Mouse (Mus musculus) forebrain, embryonic 14.5 days (tissue): ENCODE measurements around the gene Nup160. TPM values are rescaled to one million over a fixed set of nuclear protein-coding genes. Genes with fewer than 3 reads are reported as not detected.
A peak's percentile ranks its signal among the peaks of the same experiment; 100 is the strongest.

Experiments used
- ATAC-seq: fragments of 200-750 bp; cut with Nextera tagmentation; 2 replicates; pipeline ENCODE4 v1.8.0; 2017; ENCODE audit warnings: mild to moderate bottlenecking, moderate library complexity
- DNase-seq: peaks from one replicate; pipeline ENCODE4 v3.0.0-alpha.2; 2015; ENCODE audit warnings: low spot score
- H3K27ac ChIP-seq: fragments of 300-500 bp; sonication (generic); 2 replicates; pipeline ENCODE4 v1.5.1; 2014; ENCODE audit warnings: low read depth, mild to moderate bottlenecking, control low read depth, low read length, moderate library complexity
- H3K27me3 ChIP-seq: fragments of 300-500 bp; sonication (generic); replicated peaks from 2 replicates; pipeline ENCODE4 v1.6.1; 2014; ENCODE audit warnings: low read length, control low read depth, mixed read lengths; ENCODE audit not compliant: control insufficient read depth, insufficient read depth
- H3K36me3 ChIP-seq: fragments of 300-500 bp; sonication (generic); 2 replicates; pipeline ENCODE4 v1.6.1; 2014; ENCODE audit warnings: low read length, control low read depth; ENCODE audit not compliant: control insufficient read depth, insufficient read depth
- H3K4me1 ChIP-seq: fragments of 300-500 bp; sonication (generic); 2 replicates; pipeline ENCODE4 v1.6.1; 2014; ENCODE audit warnings: antibody characterized with exemption, low read length, control low read depth; ENCODE audit not compliant: control insufficient read depth, insufficient read depth
- H3K4me2 ChIP-seq: fragments of 300-500 bp; sonication (generic); 2 replicates; pipeline ENCODE4 v1.6.1; 2014; ENCODE audit warnings: mild to moderate bottlenecking, control low read depth, low read length
- H3K4me3 ChIP-seq: fragments of 300-500 bp; sonication (generic); 2 replicates; pipeline ENCODE4 v1.5.1; 2014; ENCODE audit warnings: low read depth, low read length, control low read depth
- H3K9ac ChIP-seq: fragments of 300-500 bp; sonication (generic); 2 replicates; pipeline ENCODE4 v1.6.1; 2014; ENCODE audit warnings: mild to moderate bottlenecking, low read length, control low read depth, moderate library complexity
- H3K9me3 ChIP-seq: fragments of 300-500 bp; sonication (generic); replicated peaks from 2 replicates; pipeline ENCODE4 v1.6.1; 2016; ENCODE audit warnings: low read length, control low read depth, mixed read lengths; ENCODE audit not compliant: control insufficient read depth
- WGBS: fragments of 180-500 bp; shearing (Covaris S2); extraction: QIAGEN DNeasy Blood & Tissue Kit; methylation state at CpG from one replicate; pipeline ENCODE4 v1.1.7; 2014; 5-methylcytosine and 5-hydroxymethylcytosine counted together
- polyA plus RNA-seq: library from polyadenylated mRNA; unstranded; fragments of >200 nt; fragmentation: Nextera tagmentation; extraction: Ambion mirVana; gene quantifications from 2 replicates; pipeline ENCODE4 v1.2.1, GENCODE M21; 2014

Gene Nup160
- polyA plus RNA-seq, 1 experiment from 2014 or later: 31.0 TPM

- Histone ChIP-seq H3K9me3 (no peaks in the 10 kb centered on the region), H3K27ac (no peak overlapping the region), H3K4me1 (peaks cover 16% of the 10 kb centered on the region), H3K27me3 (no peaks in the 10 kb centered on the region), H3K4me3 (peak overlapping the region; percentile 95), H3K36me3 (peaks cover 33% of the 10 kb centered on the region), H3K9ac (peak overlapping the region; percentile 98), H3K4me2 (peak overlapping the region; percentile 69)
- WGBS: 11% methylated on average over 4 of the region's 4 CpGs
- peak; percentile 3 for DNase-seq
- ATAC-seq: no peak
Observed at GRCm38 (mm10) chr2:90746538-90746865, 69.5 kb downstream of the Nup160 start.

GRCm38 (mm10) chr2:90747131-90747530 is 70.1 kb downstream of the Nup160 start:
- no peak for ATAC-seq
- H3K36me3 ChIP-seq: peaks cover 39% of the 10 kb centered on the region
- H3K4me2 ChIP-seq: peak overlapping the region; percentile 69
- H3K4me1 ChIP-seq: peaks cover 16% of the 10 kb centered on the region
- no peak for DNase-seq
- no peak overlapping the region for H3K27ac ChIP-seq
- 96% methylated on average over 10 of the region's 10 CpGs for WGBS
- H3K9me3 ChIP-seq: no peaks in the 10 kb centered on the region
- 0 out of 2 replicates have a peak overlapping the region, but pooled peaks have one; percentile 98 for H3K9ac ChIP-seq
- peak overlapping the region; percentile 95 for H3K4me3 ChIP-seq
- H3K27me3 ChIP-seq: no peaks in the 10 kb centered on the region

GRCm38 (mm10) chr2:90749676-90750459 is 72.9 kb downstream of the Nup160 start:
- Histone ChIP-seq H3K27ac (no peak overlapping the region), H3K9me3 (no peaks in the 10 kb centered on the region), H3K27me3 (no peaks in the 10 kb centered on the region), H3K4me1 (peaks cover 16% of the 10 kb centered on the region), H3K9ac (no peak overlapping the region), H3K4me2 (no peak overlapping the region), H3K36me3 (peaks cover 65% of the 10 kb centered on the region), H3K4me3 (no peak overlapping the region)
- DNase-seq (no peak), ATAC-seq (no peak)
- WGBS: 71% methylated on average over 6 of the region's 6 CpGs

GRCm38 (mm10) chr2:90753565-90753964 is 76.5 kb downstream of the Nup160 start:
- Histone ChIP-seq H3K4me3 (no peak overlapping the region), H3K4me2 (no peak overlapping the region), H3K36me3 (peaks cover 82% of the 10 kb centered on the region), H3K9me3 (no peaks in the 10 kb centered on the region), H3K9ac (no peak overlapping the region), H3K27ac (no peak overlapping the region), H3K27me3 (no peaks in the 10 kb centered on the region), H3K4me1 (peaks cover 9% of the 10 kb centered on the region; the same call in 1 of the 2 replicates)
- WGBS: 95% methylated on average over 2 of the region's 2 CpGs
- ATAC-seq (no peak), DNase-seq (no peak)

- Histone ChIP-seq H3K27ac (no peak overlapping the region), H3K9me3 (no peaks in the 10 kb centered on the region), H3K36me3 (peaks cover 83% of the 10 kb centered on the region), H3K27me3 (no peaks in the 10 kb centered on the region), H3K9ac (no peak overlapping the region), H3K4me2 (no peak overlapping the region), H3K4me3 (no peak overlapping the region), H3K4me1 (peaks cover 3% of the 10 kb centered on the region; the same call in 1 of the 2 replicates)
- ATAC-seq (no peak), DNase-seq (no peak)
- WGBS: 97% methylated on average over 3 of the region's 3 CpGs
Observed at GRCm38 (mm10) chr2:90754188-90754587, 77.2 kb downstream of the Nup160 start.

GRCm38 (mm10) chr2:90765123-90765522 is 88.1 kb downstream of the Nup160 start:
- H3K4me3 ChIP-seq: no peak overlapping the region
- ATAC-seq (no peak), DNase-seq (no peak)
- peaks cover 94% of the 10 kb centered on the region for H3K36me3 ChIP-seq
- no peaks in the 10 kb centered on the region for H3K27me3 ChIP-seq
- H3K4me1 ChIP-seq: no peaks in the 10 kb centered on the region
- H3K9ac ChIP-seq: no peak overlapping the region
- no peaks in the 10 kb centered on the region for H3K9me3 ChIP-seq
- H3K27ac ChIP-seq: no peak overlapping the region
- no peak overlapping the region for H3K4me2 ChIP-seq
- 86% methylated on average over 3 of the region's 3 CpGs for WGBS

- no peak overlapping the region for H3K27ac ChIP-seq
- WGBS: 43% methylated on average over 3 of the region's 3 CpGs
- H3K9ac ChIP-seq: no peak overlapping the region
- peaks cover 49% of the 10 kb centered on the region for H3K36me3 ChIP-seq
- DNase-seq: no peak
- H3K27me3 ChIP-seq: no peaks in the 10 kb centered on the region
- no peak overlapping the region for H3K4me3 ChIP-seq
- H3K9me3 ChIP-seq: no peaks in the 10 kb centered on the region
- H3K4me1 ChIP-seq: peaks cover 2% of the 10 kb centered on the region; the same call in 1 of the 2 replicates
- no peak for ATAC-seq
- no peak overlapping the region for H3K4me2 ChIP-seq
Observed at GRCm38 (mm10) chr2:90781323-90781722, 104.3 kb downstream of the Nup160 start.

GRCm38 (mm10) chr2:90781938-90782337 is 104.9 kb downstream of the Nup160 start:
- no peak for ATAC-seq
- 48% methylated on average over 2 of the region's 2 CpGs for WGBS
- no peak overlapping the region for H3K4me2 ChIP-seq
- no peak overlapping the region for H3K4me3 ChIP-seq
- H3K9ac ChIP-seq: no peak overlapping the region
- no peaks in the 10 kb centered on the region for H3K27me3 ChIP-seq
- no peak overlapping the region for H3K27ac ChIP-seq
- no peak for DNase-seq
- peaks cover 43% of the 10 kb centered on the region for H3K36me3 ChIP-seq
- peaks cover 2% of the 10 kb centered on the region; the same call in 1 of the 2 replicates for H3K4me1 ChIP-seq
- no peaks in the 10 kb centered on the region for H3K9me3 ChIP-seq

GRCm38 (mm10) chr2:90782458-90782857 is 105.4 kb downstream of the Nup160 start, which contains the start of gene Agbl2:
Gene Agbl2, plus strand, starts transcription at chr2:90782727.
- Histone ChIP-seq H3K9me3 (no peaks in the 10 kb centered on the region), H3K4me2 (peak within 1 kb of the TSS; percentile 55), H3K27me3 (no peaks in the 10 kb centered on the region), H3K9ac (peak within 1 kb of the TSS; percentile 37), H3K27ac (no peak within 1 kb of the TSS), H3K36me3 (peaks cover 38% of the 10 kb centered on the region), H3K4me1 (peaks cover 2% of the 10 kb centered on the region; the same call in 1 of the 2 replicates), H3K4me3 (peak within 1 kb of the TSS; percentile 21)
- ATAC-seq (peak; percentile 43), DNase-seq (no peak)
- WGBS: 7% methylated on average over 11 of the region's 11 CpGs
